Mouse (Mus musculus): Measurements from ENCODE around the gene Poc5. TPM values are rescaled to one million over a fixed set of nuclear protein-coding genes. Genes with fewer than 3 reads are reported as not detected.

Poc5 gene
- 25.8 and 28.0 TPM in 2 replicates for polyA plus RNA-seq (2014; fragmentation: Nextera tagmentation; extraction: Ambion mirVana)

GRCm38 (mm10) chr13:96388042-96388888 lies at the start of gene Poc5:
TSS of gene Poc5 (plus strand) at chr13:96388294.
- Histone ChIP-seq H3K9me3 (ENCODE audit: control insufficient read depth, low read length) (no peaks in the 10 kb centered on the region), H3K4me3 (ENCODE audit: low read depth, low read length) (peak within 1 kb of the TSS; percentile 67), H3K27ac (ENCODE audit: low read depth, low read length) (peak within 1 kb of the TSS; percentile 62), H3K27me3 (ENCODE audit: control insufficient read depth, insufficient read depth, low read length) (no peaks in the 10 kb centered on the region), H3K9ac (replicated peaks; ENCODE audit: low read depth, low read length) (peak within 1 kb of the TSS; percentile 70), H3K4me2 (ENCODE audit: low read depth, low read length) (peak within 1 kb of the TSS; percentile 79), H3K4me1 (ENCODE audit: control insufficient read depth, insufficient read depth, low read length) (peaks cover 6% of the 10 kb centered on the region; the same call in 1 of the 2 replicates), H3K36me3 (ENCODE audit: control insufficient read depth, insufficient read depth, low read length) (peaks cover 10% of the 10 kb centered on the region)
- peak; percentile 100 for ATAC-seq (ENCODE audit: low read depth)
- under 1% methylated on average over 44 of the region's 44 CpGs for WGBS

GRCm38 (mm10) chr13:96341461-96341860 lies 46.6 kb upstream of the Poc5 start:
- no peaks in the 10 kb centered on the region for H3K4me1 ChIP-seq (ENCODE audit: control insufficient read depth, insufficient read depth, low read length)

GRCm38 (mm10) chr13:96344778-96345177 lies 43.3 kb upstream of the Poc5 start:
- no peaks in the 10 kb centered on the region for H3K36me3 ChIP-seq (ENCODE audit: control insufficient read depth, insufficient read depth, low read length)
- no peak overlapping the region for H3K4me3 ChIP-seq (ENCODE audit: low read depth, low read length)
- H3K4me2 ChIP-seq (ENCODE audit: low read depth, low read length), result no peak overlapping the region
- no peaks in the 10 kb centered on the region for H3K27me3 ChIP-seq (ENCODE audit: control insufficient read depth, insufficient read depth, low read length)
- H3K9ac ChIP-seq (replicated peaks; ENCODE audit: low read depth, low read length), result no peak overlapping the region
- H3K4me1 ChIP-seq (ENCODE audit: control insufficient read depth, insufficient read depth, low read length), result no peaks in the 10 kb centered on the region
- H3K9me3 ChIP-seq (ENCODE audit: control insufficient read depth, low read length), result no peaks in the 10 kb centered on the region
- WGBS, result 88% methylated on average over 6 of the region's 6 CpGs
- no peak overlapping the region for H3K27ac ChIP-seq (ENCODE audit: low read depth, low read length)
- ATAC-seq (ENCODE audit: low read depth), result no peak

More at GRCm38 (mm10) chr13:96341461-96341860, 46.6 kb upstream of the Poc5 start:
- Histone ChIP-seq H3K9ac (replicated peaks; ENCODE audit: low read depth, low read length) (no peak overlapping the region), H3K27ac (ENCODE audit: low read depth, low read length) (no peak overlapping the region), H3K36me3 (ENCODE audit: control insufficient read depth, insufficient read depth, low read length) (no peaks in the 10 kb centered on the region), H3K9me3 (ENCODE audit: control insufficient read depth, low read length) (no peaks in the 10 kb centered on the region), H3K4me3 (ENCODE audit: low read depth, low read length) (no peak overlapping the region), H3K27me3 (ENCODE audit: control insufficient read depth, insufficient read depth, low read length) (no peaks in the 10 kb centered on the region), H3K4me2 (ENCODE audit: low read depth, low read length) (no peak overlapping the region)
- no peak for ATAC-seq (ENCODE audit: low read depth)
- 76% methylated on average over 3 of the region's 3 CpGs for WGBS

GRCm38 (mm10) chr13:96346581-96346980 lies 41.5 kb upstream of the Poc5 start:
- Histone ChIP-seq H3K4me1 (ENCODE audit: control insufficient read depth, insufficient read depth, low read length) (no peaks in the 10 kb centered on the region), H3K9ac (replicated peaks; ENCODE audit: low read depth, low read length) (no peak overlapping the region), H3K27ac (ENCODE audit: low read depth, low read length) (no peak overlapping the region), H3K4me3 (ENCODE audit: low read depth, low read length) (no peak overlapping the region), H3K36me3 (ENCODE audit: control insufficient read depth, insufficient read depth, low read length) (no peaks in the 10 kb centered on the region), H3K27me3 (ENCODE audit: control insufficient read depth, insufficient read depth, low read length) (no peaks in the 10 kb centered on the region), H3K9me3 (ENCODE audit: control insufficient read depth, low read length) (no peaks in the 10 kb centered on the region), H3K4me2 (ENCODE audit: low read depth, low read length) (no peak overlapping the region)
- 42% methylated on average over 3 of the region's 3 CpGs for WGBS
- no peak for ATAC-seq (ENCODE audit: low read depth)

GRCm38 (mm10) chr13:96350207-96350606 lies 37.9 kb upstream of the Poc5 start:
- WGBS, result 71% methylated on average over 6 of the region's 6 CpGs

GRCm38 (mm10) chr13:96351264-96351663 lies 36.8 kb upstream of the Poc5 start:
- no peak overlapping the region for H3K9ac ChIP-seq (replicated peaks; ENCODE audit: low read depth, low read length)
- H3K4me2 ChIP-seq (ENCODE audit: low read depth, low read length), result peak overlapping the region; percentile 4; the same call in 1 of the 2 replicates
- no peaks in the 10 kb centered on the region for H3K9me3 ChIP-seq (ENCODE audit: control insufficient read depth, low read length)
- peak; percentile 70 for ATAC-seq (ENCODE audit: low read depth)
- 46% methylated on average over 12 of the region's 12 CpGs for WGBS
- H3K27me3 ChIP-seq (ENCODE audit: control insufficient read depth, insufficient read depth, low read length), result no peaks in the 10 kb centered on the region
- H3K27ac ChIP-seq (ENCODE audit: low read depth, low read length), result peak overlapping the region; percentile 55
- H3K4me3 ChIP-seq (ENCODE audit: low read depth, low read length), result no peak overlapping the region
- no peaks in the 10 kb centered on the region for H3K4me1 ChIP-seq (ENCODE audit: control insufficient read depth, insufficient read depth, low read length)
- H3K36me3 ChIP-seq (ENCODE audit: control insufficient read depth, insufficient read depth, low read length), result no peaks in the 10 kb centered on the region

More at GRCm38 (mm10) chr13:96350207-96350606, 37.9 kb upstream of the Poc5 start:
- no peaks in the 10 kb centered on the region for H3K36me3 ChIP-seq (ENCODE audit: control insufficient read depth, insufficient read depth, low read length)
- no peaks in the 10 kb centered on the region for H3K9me3 ChIP-seq (ENCODE audit: control insufficient read depth, low read length)
- no peaks in the 10 kb centered on the region for H3K27me3 ChIP-seq (ENCODE audit: control insufficient read depth, insufficient read depth, low read length)
- no peak overlapping the region for H3K4me3 ChIP-seq (ENCODE audit: low read depth, low read length)
- ATAC-seq (ENCODE audit: low read depth), result no peak
- peak overlapping the region; percentile 55; the same call in 1 of the 2 replicates for H3K27ac ChIP-seq (ENCODE audit: low read depth, low read length)
- H3K4me1 ChIP-seq (ENCODE audit: control insufficient read depth, insufficient read depth, low read length), result no peaks in the 10 kb centered on the region
- H3K4me2 ChIP-seq (ENCODE audit: low read depth, low read length), result no peak overlapping the region
- H3K9ac ChIP-seq (replicated peaks; ENCODE audit: low read depth, low read length), result no peak overlapping the region

- H3K4me3 ChIP-seq (ENCODE audit: low read depth, low read length), result no peak overlapping the region
- no peaks in the 10 kb centered on the region for H3K4me1 ChIP-seq (ENCODE audit: control insufficient read depth, insufficient read depth, low read length)
- H3K36me3 ChIP-seq (ENCODE audit: control insufficient read depth, insufficient read depth, low read length), result no peaks in the 10 kb centered on the region
- H3K4me2 ChIP-seq (ENCODE audit: low read depth, low read length), result no peak overlapping the region
- ATAC-seq (ENCODE audit: low read depth), result no peak
- H3K9ac ChIP-seq (replicated peaks; ENCODE audit: low read depth, low read length), result no peak overlapping the region
- H3K27ac ChIP-seq (ENCODE audit: low read depth, low read length), result no peak overlapping the region
- 12% methylated on average over 2 of the region's 2 CpGs for WGBS
- H3K27me3 ChIP-seq (ENCODE audit: control insufficient read depth, insufficient read depth, low read length), result no peaks in the 10 kb centered on the region
- H3K9me3 ChIP-seq (ENCODE audit: control insufficient read depth, low read length), result no peaks in the 10 kb centered on the region
Measured at GRCm38 (mm10) chr13:96375519-96375918, 12.6 kb upstream of the Poc5 start.

GRCm38 (mm10) chr13:96376871-96377270 lies 11.2 kb upstream of the Poc5 start:
- H3K27ac ChIP-seq (ENCODE audit: low read depth, low read length), result no peak overlapping the region
- H3K36me3 ChIP-seq (ENCODE audit: control insufficient read depth, insufficient read depth, low read length), result no peaks in the 10 kb centered on the region
- H3K27me3 ChIP-seq (ENCODE audit: control insufficient read depth, insufficient read depth, low read length), result no peaks in the 10 kb centered on the region
- H3K9ac ChIP-seq (replicated peaks; ENCODE audit: low read depth, low read length), result no peak overlapping the region
- no peak overlapping the region for H3K4me2 ChIP-seq (ENCODE audit: low read depth, low read length)
- H3K4me3 ChIP-seq (ENCODE audit: low read depth, low read length), result no peak overlapping the region
- 96% methylated on average over 18 of the region's 18 CpGs for whole genome bisulfite sequencing
- no peaks in the 10 kb centered on the region for H3K9me3 ChIP-seq (ENCODE audit: control insufficient read depth, low read length)
- H3K4me1 ChIP-seq (ENCODE audit: control insufficient read depth, insufficient read depth, low read length), result no peaks in the 10 kb centered on the region
- ATAC-seq (ENCODE audit: low read depth), result no peak

- H3K27me3 ChIP-seq (ENCODE audit: control insufficient read depth, insufficient read depth, low read length), result no peaks in the 10 kb centered on the region
- no peaks in the 10 kb centered on the region for H3K9me3 ChIP-seq (ENCODE audit: control insufficient read depth, low read length)
- ATAC-seq (ENCODE audit: low read depth), result no peak
- H3K4me1 ChIP-seq (ENCODE audit: control insufficient read depth, insufficient read depth, low read length), result no peaks in the 10 kb centered on the region
- no peak overlapping the region for H3K4me3 ChIP-seq (ENCODE audit: low read depth, low read length)
- WGBS, result 78% methylated on average over 4 of the region's 4 CpGs
- no peak overlapping the region for H3K9ac ChIP-seq (replicated peaks; ENCODE audit: low read depth, low read length)
- no peak overlapping the region for H3K4me2 ChIP-seq (ENCODE audit: low read depth, low read length)
- H3K27ac ChIP-seq (ENCODE audit: low read depth, low read length), result no peak overlapping the region
- no peaks in the 10 kb centered on the region for H3K36me3 ChIP-seq (ENCODE audit: control insufficient read depth, insufficient read depth, low read length)
Measured at GRCm38 (mm10) chr13:96377883-96378282, 10.2 kb upstream of the Poc5 start.
